Mouse (Mus musculus) embryonic fibroblast, embryonic 13.5 days (primary cell): ENCODE data around the gene Rftn2.

ENCODE experiments used
- CTCF ChIP-seq: IDR thresholded peaks from 2 replicates; pipeline ENCODE4 v1.5.1; 2011; ENCODE audit warnings: mild to moderate bottlenecking, control low read depth, low read length, moderate library complexity, borderline replicate concordance; ENCODE audit not compliant: insufficient read depth
- POLR2A ChIP-seq: IDR thresholded peaks from 2 replicates; pipeline ENCODE4 v1.6.1; 2011; ENCODE audit warnings: low read depth, mild to moderate bottlenecking, control low read depth, low read length, moderate library complexity

- TF ChIP-seq POLR2A (no peak), CTCF (no peak)
These were observed 12.7 kb upstream of the Rftn2 start for GRCm38 (mm10) chr1:55239237-55239636.
